Mouse (Mus musculus) layer of hippocampus, adult 9-10 months (tissue): ENCODE results near the gene Fastkd3.
"Not testable (repeated sequence)": the region's sequence is repeated elsewhere in the genome, so short reads cannot be mapped to it uniquely, and the experiment has no call there.

Experiments used
- DNase-seq: peaks from one replicate; pipeline ENCODE4 v3.0.0; 2022; ENCODE audit warnings: low spot score

The Fastkd3 gene

GRCm38 (mm10) chr13:68581747-68582516 lies at the start of gene Fastkd3, which contains the start of gene Mtrr:
Gene Fastkd3 (plus strand): TSS chr13:68582234.
Gene Mtrr (minus strand): TSS chr13:68582149.
- peak; percentile 87 for DNase-seq

- DNase-seq: not testable (repeated sequence)
These were observed 28.6 kb upstream of the Fastkd3 start for GRCm38 (mm10) chr13:68553391-68553790.

GRCm38 (mm10) chr13:68568110-68568509 lies 13.9 kb upstream of the Fastkd3 start:
- DNase-seq: no peak

- no peak for DNase-seq
These were observed 13.5 kb upstream of the Fastkd3 start for GRCm38 (mm10) chr13:68568548-68568947.

- DNase-seq: peak; percentile 89
These were observed 12.3 kb upstream of the Fastkd3 start for GRCm38 (mm10) chr13:68569589-68570336.

GRCm38 (mm10) chr13:68572247-68572646 lies 9.8 kb upstream of the Fastkd3 start:
- no peak for DNase-seq

- no peak for DNase-seq
These were observed 8.8 kb upstream of the Fastkd3 start for GRCm38 (mm10) chr13:68572966-68573913.

- no peak for DNase-seq
These were observed 7.6 kb upstream of the Fastkd3 start for GRCm38 (mm10) chr13:68574398-68574797.

- peak; percentile 80 for DNase-seq
These were observed 4.1 kb upstream of the Fastkd3 start for GRCm38 (mm10) chr13:68577945-68578344.

GRCm38 (mm10) chr13:68581086-68581740 lies 821 bp upstream of the Fastkd3 start:
- no peak for DNase-seq

- DNase-seq: no peak
These were observed 415 bp downstream of the Fastkd3 start for GRCm38 (mm10) chr13:68582517-68582780.

GRCm38 (mm10) chr13:68583961-68584360 lies 1.9 kb downstream of the Fastkd3 start:
- no peak for DNase-seq

GRCm38 (mm10) chr13:68585441-68585840 lies 3.4 kb downstream of the Fastkd3 start:
- no peak for DNase-seq

GRCm38 (mm10) chr13:68588352-68588751 lies 6.3 kb downstream of the Fastkd3 start:
- no peak for DNase-seq

- no peak for DNase-seq
These were observed 11.8 kb downstream of the Fastkd3 start for GRCm38 (mm10) chr13:68593797-68594196.

GRCm38 (mm10) chr13:68597199-68597598 lies 15.2 kb downstream of the Fastkd3 start, which contains the start of gene 1700001L19Rik:
Gene 1700001L19Rik (plus strand): TSS chr13:68597421.
- no peak for DNase-seq

GRCm38 (mm10) chr13:68597667-68598066 lies 15.6 kb downstream of the Fastkd3 start:
- DNase-seq: no peak

GRCm38 (mm10) chr13:68598953-68599352 lies 16.9 kb downstream of the Fastkd3 start:
- DNase-seq: no peak

- DNase-seq: no peak
These were observed 19.1 kb downstream of the Fastkd3 start for GRCm38 (mm10) chr13:68601184-68601583.

- no peak for DNase-seq
These were observed 21.1 kb downstream of the Fastkd3 start for GRCm38 (mm10) chr13:68603085-68603484.

- no peak for DNase-seq
These were observed 23.7 kb downstream of the Fastkd3 start for GRCm38 (mm10) chr13:68605689-68606126.
